Mouse (Mus musculus) intestine, embryonic 15.5 days (tissue): ENCODE results near the gene Plch2. TPM values are rescaled to one million over a fixed set of nuclear protein-coding genes. Genes with fewer than 3 reads are reported as not detected.

Experiments
- ATAC-seq: fragments of 200-750 bp; cut with Nextera tagmentation; 2 replicates; pipeline ENCODE4 v1.8.0; 2017; ENCODE audit warnings: moderate TSS enrichment, moderate library complexity
- H3K27ac ChIP-seq: fragments of 300-500 bp; sonication (generic); 2 replicates; pipeline ENCODE4 v1.5.1; 2015; ENCODE audit warnings: mild to moderate bottlenecking, inconsistent platforms
- H3K27me3 ChIP-seq: fragments of 300-500 bp; sonication (generic); replicated peaks from 2 replicates; pipeline ENCODE4 v1.6.1; 2015; ENCODE audit warnings: inconsistent platforms
- H3K36me3 ChIP-seq: fragments of 300-500 bp; sonication (generic); 2 replicates; pipeline ENCODE4 v1.6.1; 2015; ENCODE audit warnings: inconsistent platforms
- H3K4me1 ChIP-seq: fragments of 300-500 bp; sonication (generic); replicated peaks from 2 replicates; pipeline ENCODE4 v1.6.1; 2015; ENCODE audit warnings: inconsistent platforms
- H3K4me2 ChIP-seq: fragments of 300-500 bp; sonication (generic); replicated peaks from 2 replicates; pipeline ENCODE4 v1.6.1; 2015; ENCODE audit warnings: mild to moderate bottlenecking, inconsistent platforms
- H3K4me3 ChIP-seq: fragments of 300-500 bp; sonication (generic); replicated peaks from 2 replicates; pipeline ENCODE4 v1.5.1; 2015; ENCODE audit warnings: inconsistent platforms
- H3K9ac ChIP-seq: fragments of 300-500 bp; sonication (generic); 2 replicates; pipeline ENCODE4 v1.6.1; 2015; ENCODE audit warnings: inconsistent platforms
- H3K9me3 ChIP-seq: fragments of 300-500 bp; sonication (generic); 2 replicates; pipeline ENCODE4 v1.6.1; 2016; ENCODE audit warnings: inconsistent platforms
- WGBS: fragments of 180-500 bp; shearing (Covaris S2); methylation state at CpG from one replicate; pipeline ENCODE4 v1.1.7; 2015; 5-methylcytosine and 5-hydroxymethylcytosine counted together
- polyA plus RNA-seq: library from polyadenylated mRNA; unstranded; fragments of >200 nt; fragmentation: Nextera tagmentation; extraction: Ambion mirVana; gene quantifications from 2 replicates; pipeline ENCODE4 v1.2.1, GENCODE M21; 2015

The Plch2 gene
- polyA plus RNA-seq, 1 experiment from 2014 or later, result 19.9 TPM

- no peak overlapping the region for H3K4me3 ChIP-seq
- WGBS, result 80% methylated on average over 6 of the region's 6 CpGs
- H3K9ac ChIP-seq, result no peak overlapping the region
- no peak overlapping the region for H3K4me2 ChIP-seq
- H3K9me3 ChIP-seq, result no peaks in the 10 kb centered on the region
- no peak overlapping the region for H3K27ac ChIP-seq
- H3K4me1 ChIP-seq, result peaks cover 11% of the 10 kb centered on the region; the same call in 1 of the 2 replicates
- peaks cover 35% of the 10 kb centered on the region for H3K36me3 ChIP-seq
- no peaks in the 10 kb centered on the region for H3K27me3 ChIP-seq
- no peak for ATAC-seq
Observed at GRCm38 (mm10) chr4:155069191-155069590, 12.6 kb upstream of the Plch2 start.

- ATAC-seq, result no peak
- peaks cover 29% of the 10 kb centered on the region for H3K36me3 ChIP-seq
- H3K4me1 ChIP-seq, result peaks cover 11% of the 10 kb centered on the region; the same call in 1 of the 2 replicates
- no peak overlapping the region for H3K4me3 ChIP-seq
- no peak overlapping the region for H3K27ac ChIP-seq
- H3K27me3 ChIP-seq, result no peaks in the 10 kb centered on the region
- peak overlapping the region; percentile 64; the same call in 1 of the 2 replicates for H3K4me2 ChIP-seq
- no peaks in the 10 kb centered on the region for H3K9me3 ChIP-seq
- WGBS, result 92% methylated on average over 20 of the region's 20 CpGs
- no peak overlapping the region for H3K9ac ChIP-seq
Observed at GRCm38 (mm10) chr4:155068357-155068972, 11.9 kb upstream of the Plch2 start.

GRCm38 (mm10) chr4:155066834-155067522, 10.4 kb upstream of the Plch2 start, which contains the start of gene Pex10:
Gene Pex10, plus strand, starts transcription at chr4:155067016.
- Histone ChIP-seq H3K4me1 (peaks cover 11% of the 10 kb centered on the region; the same call in 1 of the 2 replicates), H3K4me2 (peak within 1 kb of the TSS; percentile 64), H3K9ac (peak within 1 kb of the TSS; percentile 75), H3K9me3 (no peaks in the 10 kb centered on the region), H3K36me3 (peaks cover 20% of the 10 kb centered on the region), H3K27me3 (no peaks in the 10 kb centered on the region), H3K4me3 (peak within 1 kb of the TSS; percentile 61), H3K27ac (peak within 1 kb of the TSS; percentile 75)
- under 1% methylated on average over 48 of the region's 48 CpGs for WGBS
- peak; percentile 87 for ATAC-seq

GRCm38 (mm10) chr4:155065970-155066833, 9.6 kb upstream of the Plch2 start:
- Histone ChIP-seq H3K36me3 (peaks cover 12% of the 10 kb centered on the region), H3K9ac (peak overlapping the region; percentile 26), H3K27ac (peak overlapping the region; percentile 58)

GRCm38 (mm10) chr4:155064474-155064873, 7.9 kb upstream of the Plch2 start:
- H3K4me3 ChIP-seq, result no peak overlapping the region

More at GRCm38 (mm10) chr4:155065970-155066833, 9.6 kb upstream of the Plch2 start:
- Histone ChIP-seq H3K4me1 (peaks cover 14% of the 10 kb centered on the region; the same call in 1 of the 2 replicates), H3K4me3 (peak overlapping the region; percentile 61), H3K4me2 (peak overlapping the region; percentile 64), H3K9me3 (no peaks in the 10 kb centered on the region), H3K27me3 (no peaks in the 10 kb centered on the region)
- ATAC-seq, result peak; percentile 72
- WGBS, result 4% methylated on average over 15 of the region's 15 CpGs

GRCm38 (mm10) chr4:155063895-155064294, 7.3 kb upstream of the Plch2 start:
- no peaks in the 10 kb centered on the region for H3K36me3 ChIP-seq
- 17% methylated on average over 3 of the region's 3 CpGs for WGBS
- peak; percentile 79 for ATAC-seq
- H3K9ac ChIP-seq, result peak overlapping the region; percentile 53
- peaks cover 14% of the 10 kb centered on the region; the same call in 1 of the 2 replicates for H3K4me1 ChIP-seq
- H3K9me3 ChIP-seq, result no peaks in the 10 kb centered on the region
- H3K27me3 ChIP-seq, result no peaks in the 10 kb centered on the region
- H3K4me2 ChIP-seq, result peak overlapping the region; percentile 55
- H3K27ac ChIP-seq, result peak overlapping the region; percentile 93
- H3K4me3 ChIP-seq, result peak overlapping the region; percentile 31

More at GRCm38 (mm10) chr4:155064474-155064873, 7.9 kb upstream of the Plch2 start:
- Histone ChIP-seq H3K9me3 (no peaks in the 10 kb centered on the region), H3K4me2 (peak overlapping the region; percentile 55), H3K9ac (no peak overlapping the region), H3K27me3 (no peaks in the 10 kb centered on the region), H3K36me3 (no peaks in the 10 kb centered on the region), H3K4me1 (peaks cover 14% of the 10 kb centered on the region; the same call in 1 of the 2 replicates), H3K27ac (peak overlapping the region; percentile 91)
- 51% methylated on average over 2 of the region's 2 CpGs for WGBS
- ATAC-seq, result peak; percentile 11; the same call in 1 of the 2 replicates

GRCm38 (mm10) chr4:155058325-155058724, 1.7 kb upstream of the Plch2 start:
- Histone ChIP-seq H3K4me3 (no peak overlapping the region), H3K9ac (no peak overlapping the region), H3K4me2 (no peak overlapping the region), H3K36me3 (no peaks in the 10 kb centered on the region), H3K4me1 (peaks cover 21% of the 10 kb centered on the region), H3K9me3 (no peaks in the 10 kb centered on the region), H3K27ac (no peak overlapping the region), H3K27me3 (no peaks in the 10 kb centered on the region)
- ATAC-seq, result no peak
- 40% methylated on average over 10 of the region's 10 CpGs for WGBS

- Histone ChIP-seq H3K27me3 (no peaks in the 10 kb centered on the region), H3K27ac (no peak overlapping the region), H3K9ac (no peak overlapping the region), H3K4me2 (no peak overlapping the region), H3K9me3 (no peaks in the 10 kb centered on the region), H3K36me3 (no peaks in the 10 kb centered on the region), H3K4me1 (0 out of 2 replicates have a peak, but pooled peaks cover 5% of the 10 kb centered on the region), H3K4me3 (no peak overlapping the region)
- WGBS, result 68% methylated on average over 7 of the region's 7 CpGs
- ATAC-seq, result no peak
Observed at GRCm38 (mm10) chr4:155050116-155050515, 6.5 kb downstream of the Plch2 start.

- H3K9me3 ChIP-seq, result no peaks in the 10 kb centered on the region
- H3K27me3 ChIP-seq, result peaks cover 34% of the 10 kb centered on the region
- 86% methylated on average over 14 of the region's 14 CpGs for WGBS
- H3K4me1 ChIP-seq, result peaks cover 6% of the 10 kb centered on the region; the same call in 1 of the 2 replicates
- no peak overlapping the region for H3K9ac ChIP-seq
- H3K36me3 ChIP-seq, result no peaks in the 10 kb centered on the region
- no peak overlapping the region for H3K4me3 ChIP-seq
- ATAC-seq, result no peak
- no peak overlapping the region for H3K4me2 ChIP-seq
- no peak overlapping the region for H3K27ac ChIP-seq
Observed at GRCm38 (mm10) chr4:155046636-155047035, 9.9 kb downstream of the Plch2 start.

GRCm38 (mm10) chr4:155043289-155043625, 13.3 kb downstream of the Plch2 start:
- Histone ChIP-seq H3K27ac (no peak overlapping the region), H3K4me3 (peak overlapping the region; percentile 25), H3K9ac (no peak overlapping the region), H3K4me1 (peaks cover 6% of the 10 kb centered on the region; the same call in 1 of the 2 replicates), H3K36me3 (no peaks in the 10 kb centered on the region), H3K9me3 (no peaks in the 10 kb centered on the region), H3K4me2 (peak overlapping the region; percentile 58), H3K27me3 (peaks cover 45% of the 10 kb centered on the region)
- WGBS, result 12% methylated on average over 25 of the region's 25 CpGs
- no peak for ATAC-seq

GRCm38 (mm10) chr4:155042606-155043288, 13.8 kb downstream of the Plch2 start:
- Histone ChIP-seq H3K36me3 (no peaks in the 10 kb centered on the region), H3K27ac (no peak overlapping the region), H3K4me2 (peak overlapping the region; percentile 58), H3K9me3 (no peaks in the 10 kb centered on the region), H3K4me3 (peak overlapping the region; percentile 25), H3K9ac (no peak overlapping the region), H3K4me1 (peaks cover 6% of the 10 kb centered on the region; the same call in 1 of the 2 replicates), H3K27me3 (peaks cover 45% of the 10 kb centered on the region)
- 0 out of 2 replicates have a peak, but pooled peaks have one; percentile 8 for ATAC-seq
- 11% methylated on average over 65 of the region's 65 CpGs for WGBS
